Comparison of ENCODE assay signal across 8 mouse cellular contexts in the genomic region with DNA sequence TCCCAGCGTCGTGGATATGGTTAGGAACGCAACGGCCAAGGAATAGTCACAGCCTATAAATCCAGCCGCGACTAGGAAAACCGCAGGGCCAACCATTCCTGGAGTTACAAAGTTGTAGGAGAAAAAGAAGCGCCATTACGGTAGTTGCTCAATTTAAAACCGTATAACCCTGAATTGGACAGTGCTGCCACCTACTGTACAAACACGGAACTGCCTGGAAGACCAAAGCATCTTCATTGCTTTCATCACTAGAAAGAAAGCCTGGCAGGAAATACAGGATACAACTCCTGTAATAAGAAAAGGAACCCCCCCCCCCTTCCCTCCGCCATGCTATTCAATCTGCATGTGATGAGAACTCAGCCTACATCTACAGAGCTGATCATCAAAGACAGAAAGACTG. TPM values are rescaled to one million over a fixed set of nuclear protein-coding genes. Genes with fewer than 3 reads are reported as not detected.
DNase-seq lines count a peak whose midpoint lies in the region; ATAC-seq and TF ChIP-seq lines count a peak whose summit lies in the region.

No protein-coding gene starts in this region.

- no peak overlapping the region for H3K9ac ChIP-seq in liver, postnatal 0 days (replicated peaks)

- intact Hi-C loops in gastrocnemius, postnatal 14 days (cut with DNase I; ENCODE audit: low total_unique reads) = no loop called here

- TF ChIP-seq CTCF in Patski (IDR thresholded peaks at IDR 0.05) = peak; percentile 81
- TF ChIP-seq CTCF in liver, postnatal 0 days (IDR thresholded peaks at IDR 0.05; ENCODE audit: low read depth) = peak; percentile 91

- 0 out of 2 replicates have a peak, but pooled peaks cover 3% of the 10 kb centered on the region for H3K36me3 ChIP-seq in liver, postnatal 0 days (replicated peaks; ENCODE audit: insufficient read depth, low read length)

- CTCF ChIA-PET in Patski (lab: Charles Lee) = interaction anchor here (1.3 to 3.4 kb wide), 3 partner anchors 16 to 166 kb away, joined by 3 to 12 read pairs (median 7); no protein-coding TSS in a partner anchor

- DNase-seq in 3134 (ENCODE audit: extremely low read depth, insufficient read length, low spot score) (peak; percentile 31), Patski (ENCODE audit: low read depth, low spot score) (no peak)
- DNase-seq in cerebellum, postnatal 25 days = peak; percentile 77 to 89
- peak; percentile 67 for DNase-seq in gastrocnemius, postnatal 14 days
- DNase-seq in kidney, postnatal 10 days = peak; percentile 91
- DNase-seq in liver, postnatal 0 days = peak; percentile 83
- DNase-seq in ovary, adult 18-20 months (ENCODE audit: low spot score) = peak; percentile 31
- DNase-seq in thymus, postnatal 0 days (ENCODE audit: low spot score) = peak; percentile 62

- WGBS in liver, postnatal 0 days (ENCODE audit: insufficient replicate concordance) = 32% methylated on average over 12 of the region's 12 CpGs

- POLR2A ChIA-PET in Patski (lab: Charles Lee) = no interaction called here

- no peak overlapping the region for H3K27ac ChIP-seq in liver, postnatal 0 days (ENCODE audit: low read depth)

- H3K4me3 ChIP-seq in liver, postnatal 0 days (ENCODE audit: low read depth, low read length) = no peak overlapping the region

- no peak for TF ChIP-seq EP300 in liver, postnatal 0 days (IDR thresholded peaks at IDR 0.05; ENCODE audit: low read depth)

- in situ Hi-C loops in Patski (cut with MboI; ENCODE audit: low pct_unique_long_range_greater_than_20kb) = no loop called here

- H3K4me2 ChIP-seq in liver, postnatal 0 days (ENCODE audit: low read depth, low read length) = no peak overlapping the region

- ATAC-seq in Patski = no peak
- peak; percentile 55; the same call in 1 of the 2 replicates for ATAC-seq in liver, postnatal 0 days

- no peaks in the 10 kb centered on the region for H3K27me3 ChIP-seq in Patski
- H3K27me3 ChIP-seq in liver, postnatal 0 days (ENCODE audit: insufficient read depth, low read length) = no peaks in the 10 kb centered on the region

- no peaks in the 10 kb centered on the region for H3K9me3 ChIP-seq in liver, postnatal 0 days (ENCODE audit: low read length)

- no peaks in the 10 kb centered on the region for H3K4me1 ChIP-seq in liver, postnatal 0 days (ENCODE audit: insufficient read depth)

RNA-seq across cellular contexts. Expression of a gene that starts 34.9 kb away (rescaled TPM):
- 29.9 TPM for polyA plus RNA-seq in Patski (2021)
- 1 to 10 TPM; 3.9 to 4.6 TPM for total RNA-seq in gastrocnemius, postnatal 14 days (2021)
- polyA plus RNA-seq in liver, postnatal 0 days (2015; fragmentation: Nextera tagmentation; extraction: Ambion mirVana) = 5.2 and 6.2 TPM in 2 replicates
- 12.1 and 14.1 TPM in 2 replicates for polyA plus RNA-seq in thymus, postnatal 0 days (2015; fragmentation: Nextera tagmentation; extraction: Ambion mirVana)
